Mouse (Mus musculus): ENCODE measurements at regions not wholly inside any gene's neighbourhood (a gene's known extent, or its start where the extent isn't known, plus 50 kb on each side); places are given as distances from the start of the nearest gene placed in this dataset.
"Not testable (repeated sequence)": the region's sequence is repeated elsewhere in the genome, so short reads cannot be mapped to it uniquely, and the experiment has no call there.

DNA sequence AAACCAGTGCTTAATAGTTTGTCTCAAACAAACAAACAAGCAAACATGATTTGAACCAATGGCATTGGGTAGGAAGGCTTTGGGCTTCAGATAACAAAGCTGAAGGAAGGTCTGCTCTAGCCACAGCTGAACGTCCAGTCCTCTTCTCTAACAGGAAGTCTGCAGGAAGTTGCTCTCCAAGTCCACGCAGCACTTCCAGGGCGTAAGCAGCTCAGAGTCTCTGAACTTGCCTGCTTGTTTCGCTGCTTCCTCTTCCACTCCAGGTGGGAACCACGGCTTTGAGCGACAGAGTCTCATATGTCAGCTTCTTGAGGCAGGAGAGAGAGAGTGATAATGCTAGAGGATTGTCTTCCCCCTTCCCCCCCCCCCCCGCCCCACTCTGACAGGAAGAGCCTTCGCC is 123.6 kb downstream of the Tnfrsf21 start:
- DNase-seq, result no peak

GRCm38 (mm10) chr17:43141740-43142139 is 125.4 kb downstream of the Tnfrsf21 start:
- no peak for DNase-seq

DNA sequence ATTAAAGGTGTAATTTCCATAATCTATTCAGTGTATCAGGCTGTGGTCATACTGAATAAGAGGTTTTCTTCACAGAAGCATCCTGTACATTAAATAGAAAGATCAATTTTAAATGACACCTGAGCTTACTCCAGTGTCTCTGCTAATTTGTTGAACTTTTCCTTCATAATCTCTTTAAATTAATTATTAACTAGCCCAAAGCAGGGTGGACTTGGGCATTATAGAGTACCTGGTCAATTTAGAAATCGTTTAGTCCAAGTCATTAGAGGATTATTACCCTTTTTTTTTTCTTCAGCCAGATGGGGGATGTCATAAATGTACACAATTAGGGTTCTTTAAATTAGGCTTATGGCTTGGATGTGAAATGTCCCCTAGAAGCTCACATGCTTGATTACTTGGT is 124.4 kb upstream of the Adgrf1 start:
- no peak for DNase-seq

GRCm38 (mm10) chr17:43147935-43148334 is 122.2 kb upstream of the Adgrf1 start:
- DNase-seq, result no peak

DNA sequence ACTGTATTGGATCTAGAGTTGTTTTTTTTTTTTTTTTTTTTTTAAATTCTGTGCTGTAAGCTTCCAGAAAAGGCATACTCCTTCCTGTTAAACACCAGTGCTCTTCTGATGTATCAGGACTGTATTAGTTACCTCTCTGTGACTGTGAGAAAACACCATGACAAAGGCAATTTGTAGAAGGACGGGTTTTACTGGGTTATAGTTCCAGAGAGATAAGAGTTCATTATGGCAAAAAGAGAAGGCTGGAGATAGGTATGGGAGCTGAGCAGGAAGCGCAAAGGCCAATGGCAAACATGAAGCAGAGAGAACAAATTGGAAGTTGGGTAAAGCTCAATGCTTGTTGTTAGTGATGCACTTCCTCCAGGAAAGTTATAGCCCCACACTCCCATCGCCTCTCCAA is 117.5 kb upstream of the Adgrf1 start:
- no peak for DNase-seq

- not testable (repeated sequence) for DNase-seq
Measured at GRCm38 (mm10) chr17:43155271-43155670, 114.9 kb upstream of the Adgrf1 start.

DNA sequence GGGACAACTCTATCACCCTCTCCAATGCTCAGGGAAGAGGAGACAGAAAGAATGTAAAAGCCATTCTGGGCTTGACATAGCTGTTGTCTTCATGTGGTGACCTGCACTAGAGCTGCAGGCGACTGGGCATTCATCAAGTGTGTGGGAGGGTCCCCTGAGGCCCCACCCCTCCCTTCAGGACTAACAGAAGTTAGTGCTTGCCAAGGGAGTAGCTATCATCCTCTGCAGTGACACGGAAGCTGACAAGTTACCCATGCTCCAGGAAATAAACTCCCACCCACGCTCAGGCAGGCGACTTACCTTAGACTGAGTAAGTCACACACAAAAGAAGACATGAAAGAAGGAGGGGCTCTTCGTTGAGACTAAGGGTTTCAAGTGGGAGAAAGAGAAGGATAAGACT is 114.0 kb upstream of the Adgrf1 start:
- no peak for DNase-seq

DNA sequence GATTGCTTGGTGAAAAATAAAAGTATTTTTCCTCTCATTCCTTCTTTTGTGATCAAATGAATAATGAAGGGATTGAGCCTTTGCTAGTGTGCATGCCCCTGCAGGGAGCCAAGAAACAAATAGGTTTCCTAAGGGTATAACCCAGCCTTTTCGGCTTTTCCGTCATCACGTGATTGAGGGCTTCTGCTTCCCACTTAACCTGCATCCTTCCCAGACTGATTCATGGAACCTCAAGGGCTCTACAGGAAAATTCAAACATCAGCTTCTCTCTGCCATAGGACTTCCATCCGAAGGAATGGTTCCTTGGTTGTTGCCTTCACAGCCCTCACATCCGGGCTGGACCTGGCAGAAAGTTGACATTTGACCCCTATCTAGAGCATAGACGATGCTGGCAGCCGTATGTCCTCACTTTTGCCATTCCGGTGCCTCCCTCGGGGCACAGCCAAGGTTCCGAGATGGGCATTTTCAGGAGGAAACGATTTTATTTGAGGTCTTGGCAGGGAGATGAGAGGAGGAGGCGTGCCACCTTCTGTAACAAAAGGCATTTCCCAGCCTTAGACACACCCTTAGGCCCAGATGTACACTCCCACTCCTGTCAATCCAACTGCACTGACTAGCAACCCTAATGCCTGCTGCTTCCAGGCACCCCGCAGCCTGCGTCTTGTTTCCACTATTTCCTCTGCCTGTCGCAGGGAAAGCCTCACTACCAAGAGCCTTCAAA is 112.2 kb upstream of the Adgrf1 start:
- DNase-seq, result peak; percentile 30 to 40

GRCm38 (mm10) chr17:43158741-43159140 is 111.4 kb upstream of the Adgrf1 start:
- no peak for DNase-seq

DNA sequence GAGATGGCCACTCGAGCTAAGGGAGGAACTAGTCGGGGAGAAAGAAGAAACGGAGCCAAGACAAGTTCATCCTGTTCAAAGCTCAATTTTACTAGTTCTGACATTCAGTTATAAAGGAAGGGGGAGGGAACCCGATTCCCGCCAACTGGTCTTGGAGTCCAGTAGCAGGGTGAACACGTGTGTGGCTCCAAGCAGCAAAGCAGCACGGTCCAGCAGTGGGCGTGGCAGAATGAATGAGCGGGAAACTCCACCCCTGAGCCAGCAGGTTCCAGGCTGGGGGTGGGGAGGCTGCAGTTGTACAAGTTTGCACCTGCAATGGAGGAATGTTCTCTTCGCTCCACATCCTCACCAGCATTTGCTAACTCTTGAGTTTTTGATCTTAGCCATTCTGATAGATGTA is 108.8 kb upstream of the Adgrf1 start:
- peak; percentile 34 to 44 for DNase-seq

GRCm38 (mm10) chr17:43163126-43163525 is 107.0 kb upstream of the Adgrf1 start:
- no peak for DNase-seq

DNA sequence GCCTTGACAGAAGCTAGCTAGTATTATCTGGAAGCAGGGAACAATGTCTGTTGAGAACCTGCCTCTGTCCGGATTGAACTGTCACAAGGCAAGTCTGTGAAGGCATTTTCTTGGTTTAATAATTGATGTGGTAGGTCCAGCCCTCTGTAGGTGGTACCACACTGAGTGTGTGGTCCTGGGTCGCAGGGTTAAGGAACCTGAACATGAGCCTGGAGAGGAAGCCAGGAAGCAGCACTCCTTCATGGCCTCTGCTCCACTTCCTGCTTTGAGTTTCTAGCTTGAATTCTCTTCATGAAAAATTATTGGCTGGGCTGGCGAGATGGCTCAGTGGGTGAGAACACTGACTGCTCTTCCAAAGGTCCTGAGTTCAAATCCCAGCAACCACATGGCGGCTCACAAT is 104.0 kb upstream of the Adgrf1 start:
- no peak for DNase-seq

GRCm38 (mm10) chr17:43169435-43169834 is 100.7 kb upstream of the Adgrf1 start:
- DNase-seq, result no peak

DNA sequence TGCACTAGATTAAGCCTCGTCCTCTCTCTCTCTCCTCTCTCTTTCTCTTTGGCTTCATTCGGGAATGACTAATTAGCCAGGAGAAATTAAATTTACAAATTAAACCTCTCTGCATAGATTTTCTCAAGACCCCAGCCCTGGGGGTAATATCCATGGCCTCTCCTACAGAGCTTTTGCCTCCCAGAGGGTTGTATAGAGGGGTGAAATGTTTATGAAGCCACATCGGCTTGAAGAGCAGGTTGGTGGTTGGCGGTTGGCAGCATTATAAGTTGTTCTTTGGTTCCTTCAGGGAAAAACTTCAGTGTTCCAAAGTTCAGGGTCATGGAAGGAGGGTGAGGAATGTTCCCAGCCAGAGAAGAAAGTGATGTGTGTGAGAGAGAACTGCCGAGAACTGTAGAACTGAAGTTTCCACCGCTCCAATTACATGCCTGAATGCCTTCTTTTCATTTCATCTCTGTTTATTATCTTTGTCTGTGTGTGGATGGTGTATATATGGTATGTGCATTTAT is 97.4 kb upstream of the Adgrf1 start:
- no peak for DNase-seq

GRCm38 (mm10) chr17:43174860-43175259 is 95.3 kb upstream of the Adgrf1 start:
- no peak for DNase-seq

DNA sequence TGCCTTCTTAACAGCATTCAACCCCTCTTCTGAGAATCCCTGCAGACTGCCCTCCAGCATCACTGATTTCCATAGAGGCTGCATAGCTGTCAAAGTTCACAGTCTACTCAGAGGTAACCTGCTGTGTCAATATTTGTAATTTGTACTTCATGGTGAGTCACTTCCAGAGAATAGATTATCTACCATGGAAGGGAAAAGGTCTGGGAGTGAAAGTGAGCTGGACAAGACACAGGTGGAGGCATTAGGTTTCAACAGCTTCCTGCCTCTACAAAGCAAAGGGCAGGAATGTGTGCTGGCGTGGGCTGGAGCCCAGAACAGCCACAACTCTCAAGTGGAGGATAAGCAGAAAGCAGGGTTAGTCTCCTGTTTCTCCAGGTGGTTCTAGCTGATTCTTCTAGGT is 92.9 kb upstream of the Adgrf1 start:
- DNase-seq, result peak; percentile 18 to 32

DNA sequence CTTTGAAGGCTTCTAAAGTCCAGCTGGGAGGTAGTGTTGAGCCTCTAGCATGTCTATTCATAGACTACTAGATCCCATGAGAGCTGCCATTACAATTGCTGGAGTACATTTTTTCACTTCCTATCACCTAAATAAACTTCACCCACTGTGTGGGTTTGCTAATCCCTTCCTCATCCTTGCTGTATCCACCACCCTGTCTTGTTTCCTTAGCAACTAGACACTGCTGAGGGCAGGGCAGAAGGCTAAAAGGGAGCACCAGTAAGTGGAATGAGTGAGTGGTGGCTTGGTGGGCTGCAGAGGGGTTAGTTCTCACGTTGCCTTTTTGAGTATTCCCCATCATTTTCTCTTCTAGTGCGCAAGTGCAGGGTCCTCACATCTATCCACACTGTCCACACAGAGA is 80.1 kb upstream of the Adgrf1 start:
- no peak for DNase-seq

- DNase-seq, result peak; percentile 65 to 77
Measured at GRCm38 (mm10) chr17:43190853-43191485, 79.2 kb upstream of the Adgrf1 start.

DNA sequence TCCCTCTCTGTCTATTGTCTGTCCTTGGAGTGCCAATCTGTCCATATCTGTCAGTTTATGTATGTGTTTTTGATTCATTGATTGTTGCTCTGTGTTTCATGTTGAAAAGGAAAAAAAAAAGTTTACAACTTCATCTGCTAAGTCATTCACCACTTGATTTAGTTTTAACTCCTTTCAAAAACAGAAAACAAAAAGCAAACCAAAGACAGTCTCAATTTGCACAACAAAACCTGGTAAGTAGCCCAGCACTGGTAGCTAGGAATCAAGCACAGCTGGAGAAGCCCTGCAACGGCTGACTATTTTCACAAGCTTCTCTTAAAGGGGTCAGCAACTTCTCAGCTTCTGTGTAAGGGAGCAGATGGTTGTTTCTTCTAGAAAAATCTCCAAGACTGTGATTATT is 72.9 kb upstream of the Adgrf1 start:
- no peak for DNase-seq

GRCm38 (mm10) chr17:43200832-43201231 is 69.3 kb upstream of the Adgrf1 start:
- no peak for DNase-seq

DNA sequence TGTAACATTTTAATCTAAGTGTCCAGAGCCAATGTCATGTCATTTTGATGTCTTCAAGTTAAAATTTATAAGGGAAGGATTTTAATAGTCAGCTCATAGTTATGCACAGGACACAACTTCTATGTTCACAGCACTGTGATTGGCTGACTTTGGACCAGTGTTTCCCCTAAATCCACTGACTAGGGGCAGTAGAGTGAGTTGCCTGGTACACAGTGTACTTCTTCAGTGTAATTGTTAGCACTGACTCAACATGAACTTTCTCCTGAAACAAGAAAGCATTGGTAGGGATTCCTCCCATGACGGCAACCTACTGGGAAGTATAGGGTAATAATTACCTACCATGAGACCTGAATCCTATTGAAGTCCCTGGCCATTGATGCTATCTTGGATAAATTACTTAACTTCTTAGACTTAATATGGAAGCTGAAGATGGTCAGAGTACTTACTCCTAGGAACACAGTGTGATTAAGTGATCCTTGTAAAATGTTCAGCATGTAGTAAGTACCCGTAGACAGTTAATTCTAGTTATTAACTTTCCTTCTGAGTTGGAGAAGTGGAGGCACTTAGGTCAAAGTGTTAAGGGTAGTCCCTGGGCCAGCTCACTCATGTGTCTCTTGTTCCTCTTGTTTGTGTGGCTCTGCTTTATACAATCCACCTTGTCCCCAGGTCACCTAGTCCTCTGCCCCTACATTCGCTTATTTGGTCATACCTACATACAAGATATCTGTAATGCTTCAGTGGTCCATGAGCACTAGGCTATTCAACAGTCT is 63.2 kb upstream of the Adgrf1 start:
- no peak for DNase-seq

DNA sequence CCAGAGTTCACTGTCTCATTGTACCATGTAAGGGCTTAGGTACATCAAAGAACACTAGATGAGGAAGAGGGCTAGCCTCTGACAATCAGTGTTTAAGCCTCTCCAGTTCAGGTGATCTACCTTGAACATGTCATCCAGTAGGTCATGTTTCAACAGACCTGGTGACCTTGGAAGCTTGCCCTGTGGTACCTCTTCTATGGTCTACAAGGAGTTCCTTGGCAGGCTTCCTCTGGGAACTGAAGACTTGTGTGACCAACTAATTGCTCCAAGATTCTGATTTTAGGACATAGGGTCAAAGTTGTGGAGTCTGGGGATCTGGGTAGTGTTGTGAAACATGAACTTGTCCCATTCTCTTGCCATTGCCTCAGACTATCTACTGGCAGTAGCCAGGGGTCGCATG is 60.4 kb upstream of the Adgrf1 start:
- peak; percentile 48 to 55 for DNase-seq

DNA sequence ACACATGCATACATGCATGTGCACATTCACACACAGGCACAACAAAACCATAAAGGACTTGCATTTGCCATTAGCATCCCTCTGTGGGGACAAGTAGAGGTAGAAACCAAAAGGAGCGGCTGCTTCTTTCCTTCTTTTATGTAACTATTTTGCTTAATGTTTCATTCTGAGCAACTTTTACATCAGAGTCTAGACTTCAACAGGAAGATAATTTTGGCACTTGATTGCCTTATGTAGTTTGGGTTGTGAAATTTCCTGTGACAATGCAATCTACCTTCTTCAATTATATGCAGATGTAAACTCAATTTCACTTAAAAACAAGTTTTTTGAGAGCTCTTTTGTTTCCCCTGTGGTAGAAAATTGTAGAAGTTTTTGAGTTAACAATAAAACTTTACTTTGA is 56.1 kb upstream of the Adgrf1 start:
- DNase-seq, result no peak

GRCm38 (mm10) chr17:43219636-43220035 is 50.5 kb upstream of the Adgrf1 start:
- no peak for DNase-seq
